Mouse (Mus musculus) hindbrain, embryonic 14.5 days (tissue): ENCODE measurements around the gene Gabrd. TPM values are rescaled to one million over a fixed set of nuclear protein-coding genes. Genes with fewer than 3 reads are reported as not detected.

Experiments
- ATAC-seq: fragments of 200-750 bp; cut with Nextera tagmentation; 2 replicates; pipeline ENCODE4 v1.8.0; 2017; ENCODE audit warnings: moderate number of reproducible peaks, mild to moderate bottlenecking, moderate TSS enrichment, moderate library complexity; ENCODE audit not compliant: low FRiP score
- DNase-seq: peaks from one replicate; pipeline ENCODE4 v3.0.0-alpha.2; 2015; ENCODE audit warnings: low spot score
- H3K27ac ChIP-seq: fragments of 300-500 bp; sonication (generic); 2 replicates; pipeline ENCODE4 v1.5.1; 2014; ENCODE audit warnings: mild to moderate bottlenecking, moderate library complexity
- H3K27me3 ChIP-seq: fragments of 300-500 bp; sonication (generic); 2 replicates; pipeline ENCODE4 v1.6.1; 2014; ENCODE audit warnings: mild to moderate bottlenecking, low read length, mixed read lengths; ENCODE audit not compliant: control insufficient read depth, insufficient read depth
- H3K36me3 ChIP-seq: fragments of 300-500 bp; sonication (generic); replicated peaks from 2 replicates; pipeline ENCODE4 v1.6.1; 2014; ENCODE audit not compliant: control insufficient read depth, insufficient read depth
- H3K4me1 ChIP-seq: fragments of 300-500 bp; sonication (generic); replicated peaks from 2 replicates; pipeline ENCODE4 v1.6.1; 2014; ENCODE audit warnings: antibody characterized with exemption, low read length, mixed read lengths; ENCODE audit not compliant: control insufficient read depth, insufficient read depth
- H3K4me2 ChIP-seq: fragments of 300-500 bp; sonication (generic); replicated peaks from 2 replicates; pipeline ENCODE4 v1.6.1; 2014; ENCODE audit warnings: mild to moderate bottlenecking, moderate library complexity
- H3K4me3 ChIP-seq: fragments of 300-500 bp; sonication (generic); replicated peaks from 2 replicates; pipeline ENCODE4 v1.5.1; 2014; ENCODE audit warnings: mild to moderate bottlenecking, low read length
- H3K9ac ChIP-seq: fragments of 300-500 bp; sonication (generic); 2 replicates; pipeline ENCODE4 v1.6.1; 2014
- H3K9me3 ChIP-seq: fragments of 300-500 bp; sonication (generic); 2 replicates; pipeline ENCODE4 v1.6.1; 2016; ENCODE audit warnings: low read length; ENCODE audit not compliant: control insufficient read depth
- WGBS: fragments of 180-500 bp; shearing (Covaris S2); extraction: QIAGEN DNeasy Blood & Tissue Kit; methylation state at CpG from one replicate; pipeline ENCODE4 v1.1.7; 2014; 5-methylcytosine and 5-hydroxymethylcytosine counted together
- polyA plus RNA-seq: library from polyadenylated mRNA; unstranded; fragments of >200 nt; fragmentation: Nextera tagmentation; extraction: Ambion mirVana; gene quantifications from 2 replicates; pipeline ENCODE4 v1.2.1, GENCODE M21; 2014

Gabrd gene
- polyA plus RNA-seq, 1 experiment from 2014 or later = 0.13 TPM

DNA sequence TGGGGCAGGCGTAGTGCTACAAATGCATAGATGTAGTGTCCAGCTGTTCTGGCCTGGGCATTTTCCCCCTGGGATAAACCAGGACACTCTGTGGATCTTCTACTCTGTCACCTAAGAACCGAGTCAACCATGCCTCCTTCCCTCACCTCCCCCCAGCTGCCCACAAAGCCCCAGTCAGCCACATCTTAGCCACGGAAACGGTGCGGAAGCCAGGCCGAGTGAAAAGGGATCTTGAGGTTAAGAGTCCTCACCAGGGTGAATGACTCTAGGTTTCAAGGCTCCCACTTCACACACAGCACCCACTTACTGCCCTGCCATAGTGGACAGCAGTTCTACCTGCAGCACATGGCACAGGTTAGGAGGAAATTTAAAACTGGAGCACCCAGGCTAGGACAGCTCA, 43.9 kb downstream of the Gabrd start:
- Histone ChIP-seq H3K9me3 (no peaks in the 10 kb centered on the region), H3K9ac (no peak overlapping the region), H3K27me3 (peaks cover 8% of the 10 kb centered on the region; the same call in 1 of the 2 replicates), H3K27ac (no peak overlapping the region), H3K4me2 (no peak overlapping the region), H3K4me3 (no peak overlapping the region), H3K4me1 (no peaks in the 10 kb centered on the region), H3K36me3 (no peaks in the 10 kb centered on the region)
- ATAC-seq (no peak), DNase-seq (no peak)
- WGBS = 74% methylated on average over 6 of the region's 6 CpGs

DNA sequence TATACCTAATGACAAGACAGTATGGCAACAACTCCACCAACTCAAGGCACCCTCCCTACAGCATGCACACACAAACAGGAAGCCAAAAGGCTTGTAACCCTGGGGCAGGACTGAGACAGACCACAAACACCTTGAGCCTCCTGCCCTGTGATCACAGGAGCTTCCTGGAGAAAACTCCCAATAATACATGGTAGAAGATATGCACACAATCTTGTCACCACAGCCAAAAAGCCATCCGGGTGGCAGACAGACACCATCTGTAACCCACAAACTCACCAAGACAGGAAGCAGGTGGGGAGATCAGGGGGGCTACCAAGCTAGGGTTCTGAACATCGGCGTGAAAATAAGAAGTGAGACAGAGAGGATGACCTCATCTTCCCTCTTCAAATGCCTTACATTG, 45.3 kb downstream of the Gabrd start:
- Histone ChIP-seq H3K27me3 (no peaks in the 10 kb centered on the region), H3K36me3 (no peaks in the 10 kb centered on the region), H3K4me1 (no peaks in the 10 kb centered on the region), H3K4me3 (no peak overlapping the region), H3K9me3 (no peaks in the 10 kb centered on the region), H3K9ac (no peak overlapping the region), H3K4me2 (no peak overlapping the region), H3K27ac (no peak overlapping the region)
- ATAC-seq (no peak), DNase-seq (no peak)
- 95% methylated on average over 3 of the region's 3 CpGs for WGBS

DNA sequence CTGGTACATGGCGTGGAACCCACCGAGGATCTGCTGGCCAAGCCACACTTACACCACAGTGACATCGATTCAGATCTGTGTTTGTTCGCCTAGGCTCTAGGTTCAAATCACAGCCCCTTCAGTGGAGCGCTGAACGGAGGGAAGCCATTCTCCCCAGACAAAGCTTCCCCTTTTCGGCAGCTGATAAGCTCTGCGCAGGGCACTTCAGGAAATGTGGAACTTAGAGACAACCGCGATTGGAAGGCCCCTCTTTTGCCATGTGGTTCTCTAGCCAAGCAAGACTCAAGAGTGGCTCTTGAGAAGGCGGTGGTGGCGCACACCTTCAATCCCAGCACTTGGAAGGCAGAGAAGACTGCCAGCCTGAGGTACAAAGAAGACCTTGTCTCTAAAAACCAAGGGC, 51.6 kb downstream of the Gabrd start:
- no peak for DNase-seq
- H3K4me2 ChIP-seq = peak overlapping the region; percentile 73; the same call in 1 of the 2 replicates
- no peaks in the 10 kb centered on the region for H3K27me3 ChIP-seq
- H3K4me3 ChIP-seq = 0 out of 2 replicates have a peak overlapping the region, but pooled peaks have one; percentile 58
- no peaks in the 10 kb centered on the region for H3K9me3 ChIP-seq
- no peak for ATAC-seq
- peak overlapping the region; percentile 90; the same call in 1 of the 2 replicates for H3K27ac ChIP-seq
- no peaks in the 10 kb centered on the region for H3K36me3 ChIP-seq
- H3K4me1 ChIP-seq = peaks cover 17% of the 10 kb centered on the region
- 93% methylated on average over 12 of the region's 12 CpGs for WGBS
- H3K9ac ChIP-seq = 0 out of 2 replicates have a peak overlapping the region, but pooled peaks have one; percentile 81

DNA sequence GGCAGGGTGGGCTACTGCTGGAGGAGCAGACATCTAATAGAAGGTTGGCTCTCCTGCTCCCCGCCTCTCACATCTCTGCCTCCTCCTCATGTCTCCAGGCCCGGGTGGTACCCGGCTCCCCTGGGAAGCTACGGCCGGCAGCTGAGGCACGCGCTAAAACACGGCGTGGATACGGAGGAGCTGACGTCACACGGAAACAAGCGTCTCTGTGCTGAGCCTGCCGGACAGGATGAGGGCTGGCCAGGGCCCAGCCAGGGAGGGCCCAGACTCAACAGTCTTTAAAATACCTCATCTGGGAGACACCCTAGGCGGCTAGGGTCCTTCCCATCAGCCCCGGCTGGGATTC, 52.3 kb downstream of the Gabrd start:
- peak; percentile 86 for DNase-seq
- H3K27ac ChIP-seq = peak overlapping the region; percentile 90
- H3K4me2 ChIP-seq = peak overlapping the region; percentile 73
- no peaks in the 10 kb centered on the region for H3K27me3 ChIP-seq
- H3K9me3 ChIP-seq = no peaks in the 10 kb centered on the region
- H3K36me3 ChIP-seq = no peaks in the 10 kb centered on the region
- ATAC-seq = peak; percentile 91
- H3K4me3 ChIP-seq = peak overlapping the region; percentile 58
- peaks cover 17% of the 10 kb centered on the region for H3K4me1 ChIP-seq
- 2% methylated on average over 16 of the region's 16 CpGs for WGBS
- H3K9ac ChIP-seq = peak overlapping the region; percentile 81

DNA sequence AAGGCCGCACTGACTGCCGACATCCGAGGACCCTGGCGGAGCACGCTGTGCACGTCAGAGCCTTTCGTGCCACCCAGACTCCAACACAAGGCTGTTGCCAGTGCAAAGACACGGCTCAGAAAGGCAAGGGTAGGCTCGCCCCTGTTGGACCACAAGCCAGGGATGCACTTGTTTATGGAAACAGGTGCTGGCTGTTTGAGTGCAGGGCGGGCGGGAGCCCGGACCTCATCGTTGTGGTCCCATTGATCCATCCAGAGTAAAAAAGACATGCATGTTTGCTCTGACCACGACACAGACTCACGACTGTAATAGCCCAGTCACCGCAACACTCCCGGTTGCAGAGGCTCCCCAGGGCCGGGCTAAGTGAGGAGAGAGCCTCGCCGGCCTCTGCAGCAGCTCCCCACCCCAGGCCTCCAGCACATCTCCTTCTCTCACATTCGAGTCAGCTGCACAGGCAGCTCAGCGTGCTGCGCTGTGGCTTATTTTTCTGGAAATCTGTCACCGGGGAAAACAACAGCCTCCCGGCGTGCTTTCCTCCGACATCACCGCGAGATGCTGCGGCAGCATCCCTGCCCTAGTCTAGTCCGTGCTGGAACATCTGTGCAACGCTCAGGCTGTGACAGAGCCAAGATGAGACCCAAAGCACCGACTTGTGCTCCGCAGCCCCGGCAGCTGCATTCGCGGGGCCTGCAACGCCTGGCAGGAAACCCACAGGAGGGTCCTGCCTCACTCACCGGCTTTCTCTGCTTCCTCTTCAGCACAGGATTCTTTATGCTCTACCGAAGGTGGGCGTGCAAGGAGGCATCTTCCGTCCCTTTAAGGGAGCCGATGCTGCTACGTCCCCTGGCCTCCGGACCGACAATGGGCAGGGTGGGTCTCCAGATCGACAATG, 53.0 kb downstream of the Gabrd start:
- WGBS = 4% methylated on average over 47 of the region's 47 CpGs
- H3K4me2 ChIP-seq = peak overlapping the region; percentile 73
- H3K27ac ChIP-seq = peak overlapping the region; percentile 90
- H3K4me1 ChIP-seq = peaks cover 17% of the 10 kb centered on the region
- ATAC-seq = peak; percentile 71
- H3K9ac ChIP-seq = peak overlapping the region; percentile 81
- H3K36me3 ChIP-seq = no peaks in the 10 kb centered on the region
- no peaks in the 10 kb centered on the region for H3K27me3 ChIP-seq
- DNase-seq = peak; percentile 61
- H3K9me3 ChIP-seq = no peaks in the 10 kb centered on the region
- H3K4me3 ChIP-seq = peak overlapping the region; percentile 58

DNA sequence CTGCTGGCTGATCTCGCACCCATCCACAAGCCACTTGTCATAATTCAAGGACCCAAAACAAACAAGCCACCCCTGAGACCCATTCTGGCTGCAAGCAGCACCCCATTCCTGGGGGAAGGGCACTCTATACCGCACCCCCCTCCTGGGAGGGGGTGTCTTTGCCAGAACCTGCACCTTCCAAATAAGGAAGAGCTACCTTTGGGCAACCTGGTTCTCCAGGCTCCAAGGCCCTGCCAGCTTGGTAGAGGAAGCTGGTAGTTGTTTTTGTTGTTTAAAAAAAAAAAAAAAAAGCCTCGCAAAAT, 53.7 kb downstream of the Gabrd start:
- H3K27ac ChIP-seq = peak overlapping the region; percentile 90
- no peaks in the 10 kb centered on the region for H3K9me3 ChIP-seq
- DNase-seq = no peak
- ATAC-seq = 0 out of 2 replicates have a peak, but pooled peaks have one; percentile 19
- H3K36me3 ChIP-seq = no peaks in the 10 kb centered on the region
- H3K4me3 ChIP-seq = peak overlapping the region; percentile 58
- 48% methylated on average over 3 of the region's 3 CpGs for WGBS
- no peaks in the 10 kb centered on the region for H3K27me3 ChIP-seq
- H3K9ac ChIP-seq = peak overlapping the region; percentile 81
- peaks cover 17% of the 10 kb centered on the region for H3K4me1 ChIP-seq
- H3K4me2 ChIP-seq = peak overlapping the region; percentile 73

DNA sequence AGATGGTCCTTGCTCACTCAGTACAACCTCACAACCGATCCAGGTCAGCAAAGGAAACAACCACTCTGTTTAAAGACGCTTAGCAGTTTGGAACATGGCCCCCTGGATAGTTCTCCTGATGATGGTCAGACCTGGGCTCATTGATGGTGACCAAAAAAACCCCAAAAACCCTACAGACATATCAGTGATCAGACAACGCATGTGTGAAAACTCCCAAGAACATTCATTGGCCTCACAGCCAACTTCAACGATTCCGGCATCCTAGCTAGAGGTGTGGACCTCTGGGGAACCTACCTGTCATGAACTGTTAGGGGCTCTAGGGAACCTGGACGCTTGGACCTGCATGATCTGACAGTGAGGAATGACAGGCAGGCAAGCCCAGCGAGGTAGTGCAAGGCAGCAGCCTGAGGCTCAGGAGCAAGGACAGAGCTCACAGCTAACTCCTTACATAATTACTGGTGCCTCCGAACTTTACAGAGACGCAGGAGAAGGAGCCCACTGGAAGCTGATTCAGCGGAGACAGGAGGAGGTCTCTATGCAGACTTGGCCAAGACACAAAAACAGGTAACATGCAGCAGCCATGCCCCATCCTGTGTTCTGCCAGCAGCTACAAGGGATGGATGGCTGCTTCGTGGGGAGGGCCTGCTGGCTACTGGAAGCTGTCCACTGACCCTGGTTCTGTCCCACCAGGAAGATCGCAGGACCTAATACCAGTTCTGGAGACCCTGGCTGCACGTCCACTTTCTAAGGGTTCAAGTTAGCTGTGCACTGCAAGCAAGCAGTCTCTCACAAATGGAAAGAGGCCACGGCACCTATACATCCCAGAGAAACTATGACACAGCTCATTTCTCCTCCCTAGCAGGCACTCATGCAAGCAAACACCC, 54.3 kb downstream of the Gabrd start:
- no peaks in the 10 kb centered on the region for H3K9me3 ChIP-seq
- 71% methylated on average over 14 of the region's 14 CpGs for WGBS
- ATAC-seq = no peak
- peak overlapping the region; percentile 73 for H3K4me2 ChIP-seq
- H3K4me1 ChIP-seq = peaks cover 17% of the 10 kb centered on the region
- no peak for DNase-seq
- no peaks in the 10 kb centered on the region for H3K27me3 ChIP-seq
- H3K4me3 ChIP-seq = peak overlapping the region; percentile 58
- H3K27ac ChIP-seq = peak overlapping the region; percentile 90
- no peaks in the 10 kb centered on the region for H3K36me3 ChIP-seq
- peak overlapping the region; percentile 81 for H3K9ac ChIP-seq

DNA sequence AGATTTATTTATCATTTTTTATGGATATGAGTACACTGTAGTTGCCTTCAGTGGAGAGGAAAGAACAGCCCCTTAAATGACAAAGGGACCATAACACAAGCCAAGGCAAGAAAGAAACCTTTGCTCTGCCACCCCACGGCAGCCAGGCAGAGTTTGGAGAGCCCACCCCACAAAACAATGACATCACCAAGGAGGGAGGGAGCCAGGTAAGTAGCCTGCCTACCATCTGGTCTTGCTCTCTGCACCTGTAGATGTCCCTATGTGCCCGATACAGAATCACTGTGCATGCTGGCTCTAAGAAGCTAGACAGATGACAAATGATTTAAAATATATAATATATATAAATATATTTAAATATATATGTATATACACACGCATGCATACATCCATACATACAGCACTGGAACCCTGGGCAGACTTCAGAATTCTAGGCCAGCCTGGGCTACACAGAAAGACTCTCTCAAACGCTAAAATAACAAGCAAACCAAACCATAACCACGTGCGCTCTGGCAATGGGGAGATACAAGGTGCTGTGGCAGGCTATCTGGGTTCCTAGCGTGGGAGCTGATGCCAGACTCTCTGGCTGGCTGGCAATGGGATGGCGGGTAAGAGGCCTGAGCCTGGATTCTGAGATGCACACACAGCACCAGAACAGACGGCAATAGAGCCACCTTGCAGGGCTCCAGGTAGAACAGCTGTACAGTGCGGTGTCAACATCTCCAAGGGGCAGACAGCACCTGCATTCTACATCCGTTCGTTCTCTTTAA, 61.4 kb downstream of the Gabrd start:
- no peak for DNase-seq
- 92% methylated on average over 12 of the region's 12 CpGs for WGBS
- H3K9ac ChIP-seq = no peak overlapping the region
- no peaks in the 10 kb centered on the region for H3K9me3 ChIP-seq
- no peak for ATAC-seq
- no peaks in the 10 kb centered on the region for H3K27me3 ChIP-seq
- no peaks in the 10 kb centered on the region for H3K4me1 ChIP-seq
- H3K4me3 ChIP-seq = no peak overlapping the region
- no peak overlapping the region for H3K27ac ChIP-seq
- no peak overlapping the region for H3K4me2 ChIP-seq
- no peaks in the 10 kb centered on the region for H3K36me3 ChIP-seq
